Mouse (Mus musculus) WW6 (cell line): ENCODE results near the gene Slc26a8.
A peak's percentile ranks its signal among the peaks of the same experiment; 100 is the strongest.

Experiments
- DNase-seq: peaks from one replicate; pipeline ENCODE4 v3.0.0-alpha.2; 2013; ENCODE audit warnings: low read depth, low spot score

Slc26a8 gene

DNA sequence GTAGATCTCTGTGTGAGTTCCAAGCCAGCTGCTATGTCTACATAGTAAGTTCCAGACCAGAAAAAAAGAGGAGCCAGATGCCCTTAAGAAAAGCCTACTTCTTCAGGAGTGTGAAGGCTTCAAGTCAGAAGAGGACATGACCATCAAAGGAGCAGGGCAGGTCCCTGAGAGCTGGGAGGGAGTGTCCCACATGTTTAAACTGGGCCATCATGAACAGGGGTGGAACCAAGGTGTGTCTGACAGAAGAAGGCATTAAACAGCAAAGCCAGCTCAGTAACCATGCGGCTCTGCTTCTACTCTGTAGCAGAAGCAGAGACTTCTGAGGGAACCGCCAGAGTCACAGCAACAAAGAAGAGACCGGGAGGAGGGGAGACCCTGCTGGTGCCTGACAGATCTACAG lies 46.3 kb downstream of the Slc26a8 start:
- no peak for DNase-seq

DNA sequence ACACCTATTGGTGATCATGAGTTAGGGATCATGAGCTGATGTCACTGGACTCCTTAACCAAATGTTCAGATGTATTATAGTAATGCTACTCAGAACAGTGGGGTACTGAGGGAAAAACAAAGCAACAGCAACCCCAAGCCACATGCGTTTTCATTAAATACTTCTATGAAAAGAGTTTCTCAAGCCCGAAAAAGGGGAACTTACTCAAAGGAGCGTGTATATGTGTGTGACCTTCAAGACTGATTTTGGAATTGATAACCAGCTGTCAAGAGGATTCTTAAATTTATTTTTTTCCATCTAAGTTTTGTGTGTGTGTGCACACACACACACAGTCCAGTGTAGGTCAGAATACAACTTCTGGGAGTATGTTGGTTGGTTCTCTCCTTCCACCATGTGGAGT lies 49.9 kb downstream of the Slc26a8 start:
- DNase-seq = no peak

DNA sequence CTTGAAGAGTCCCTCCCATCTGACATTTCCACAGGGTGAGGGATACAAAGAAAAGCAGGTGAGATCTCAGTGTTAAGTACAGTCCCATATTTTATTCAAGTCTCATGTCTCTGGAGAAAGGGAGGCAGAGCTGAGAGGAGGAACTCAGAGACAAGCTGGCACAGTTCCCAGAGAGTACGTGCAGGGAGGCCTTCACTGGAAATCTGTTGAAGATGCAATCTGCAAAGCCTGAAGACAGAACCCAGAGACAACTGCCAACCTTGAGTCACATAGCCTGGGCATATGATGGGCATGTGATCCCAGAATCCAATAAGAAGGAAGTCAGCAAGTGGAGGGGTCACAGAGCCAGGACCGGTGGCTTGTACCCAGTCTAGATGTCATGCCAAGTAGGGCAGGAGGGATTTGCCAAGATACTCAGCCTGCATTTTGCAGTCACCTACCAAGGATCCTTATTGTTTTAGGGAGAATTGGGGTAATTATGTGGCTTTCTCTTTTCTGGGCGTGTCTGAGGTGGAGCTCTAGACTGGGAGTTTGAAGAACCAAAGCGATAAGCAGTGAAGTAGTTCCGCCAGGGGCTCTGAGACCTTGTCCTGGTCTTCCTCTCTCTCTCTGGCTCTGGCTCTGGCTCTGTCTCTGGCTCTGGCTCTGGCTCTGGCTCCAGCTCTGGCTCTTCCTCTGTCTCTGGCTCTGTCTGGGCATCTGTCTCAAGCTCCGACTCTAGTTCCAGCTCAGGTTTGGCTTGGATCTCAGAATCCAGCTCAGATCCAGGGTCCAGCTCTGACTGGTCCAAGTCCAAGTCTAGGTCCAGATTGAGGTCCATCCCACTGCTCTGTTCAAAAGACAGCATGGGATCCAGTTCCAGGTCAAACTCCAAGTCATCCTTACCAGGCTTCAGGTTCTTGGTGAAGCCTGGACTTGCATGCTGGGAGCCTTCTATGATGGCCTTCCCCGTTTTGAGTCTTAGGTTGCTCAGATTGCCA lies 52.0 kb downstream of the Slc26a8 start:
- no peak for DNase-seq

DNA sequence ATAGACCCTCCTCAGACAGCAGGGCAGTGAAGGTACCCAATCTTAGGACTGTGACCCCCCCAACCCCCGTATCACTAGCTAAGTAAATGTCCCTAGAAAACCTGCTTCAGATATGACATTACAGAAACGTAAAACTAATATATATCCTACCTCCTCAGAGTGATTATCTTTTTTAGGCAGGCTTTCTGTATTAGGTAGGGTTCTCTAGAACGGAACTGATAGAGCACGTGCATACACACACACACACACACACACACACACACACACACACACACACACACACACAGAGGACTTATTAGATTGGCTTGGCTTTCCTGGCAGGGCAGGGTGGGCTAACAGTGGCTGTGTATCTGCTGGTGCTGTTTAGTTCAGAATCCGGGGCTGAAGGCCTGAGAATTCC lies 54.2 kb downstream of the Slc26a8 start:
- no peak for DNase-seq

DNA sequence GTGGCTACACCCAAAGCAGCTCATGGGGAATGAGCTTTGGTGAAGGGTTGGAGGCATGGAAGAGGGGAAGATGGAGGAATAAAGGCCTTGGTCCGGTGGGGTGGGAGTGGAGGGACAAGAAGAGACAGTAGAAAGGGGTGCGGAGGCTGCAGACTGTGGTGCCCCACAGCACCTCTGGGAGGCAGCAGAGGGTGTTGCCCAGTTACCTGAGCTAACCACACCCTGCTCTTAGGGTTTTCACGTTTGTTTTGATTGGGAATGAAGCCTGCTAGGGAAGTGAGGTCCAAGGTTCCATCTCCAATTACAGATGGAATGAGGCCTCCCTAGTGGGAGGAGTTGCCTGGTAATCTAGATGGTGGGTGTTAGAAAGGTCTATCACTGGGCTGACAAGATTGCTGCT lies 60.9 kb downstream of the Slc26a8 start:
- no peak for DNase-seq

DNA sequence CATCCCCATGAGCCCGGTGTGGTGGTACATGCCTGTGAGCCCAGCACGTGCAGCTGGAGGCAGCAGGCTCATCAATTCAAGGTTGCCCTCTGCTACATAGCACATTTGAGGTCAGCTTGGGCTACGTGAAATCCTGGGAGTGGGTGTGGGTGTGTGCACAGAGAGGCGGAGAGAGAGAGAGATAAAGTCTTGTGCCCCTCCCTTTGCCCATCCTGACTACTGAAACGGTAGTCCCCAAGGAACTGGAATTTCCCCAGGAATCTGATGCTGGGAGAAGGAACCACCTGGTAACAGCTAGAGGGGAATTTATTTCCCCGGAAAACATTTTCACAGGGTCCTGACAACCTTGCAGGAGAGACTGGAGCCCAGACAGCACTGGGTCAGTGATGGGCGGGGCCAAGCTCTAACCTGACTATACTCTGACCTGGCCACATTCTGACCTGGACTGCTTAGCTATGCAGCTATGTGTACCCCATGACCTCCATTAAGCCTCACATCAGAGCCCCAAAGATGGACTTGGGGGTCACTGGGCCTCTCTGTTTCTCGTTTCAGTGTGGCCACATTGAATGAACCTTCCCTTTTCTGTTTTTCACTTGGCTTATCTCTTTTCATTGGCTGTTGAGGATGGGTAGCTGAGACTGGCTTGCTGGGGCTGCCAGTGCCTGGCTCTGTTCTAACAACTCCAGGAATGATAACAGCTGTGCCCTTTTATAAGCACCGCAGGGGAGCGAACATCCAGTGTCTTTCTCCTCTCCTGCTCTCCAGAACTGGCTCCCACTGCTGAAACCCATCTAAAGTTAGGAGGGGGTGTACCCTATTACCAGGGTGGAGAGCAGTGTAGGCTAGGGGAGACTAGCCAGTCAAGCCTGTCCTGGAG lies 61.5 kb downstream of the Slc26a8 start:
- no peak for DNase-seq

DNA sequence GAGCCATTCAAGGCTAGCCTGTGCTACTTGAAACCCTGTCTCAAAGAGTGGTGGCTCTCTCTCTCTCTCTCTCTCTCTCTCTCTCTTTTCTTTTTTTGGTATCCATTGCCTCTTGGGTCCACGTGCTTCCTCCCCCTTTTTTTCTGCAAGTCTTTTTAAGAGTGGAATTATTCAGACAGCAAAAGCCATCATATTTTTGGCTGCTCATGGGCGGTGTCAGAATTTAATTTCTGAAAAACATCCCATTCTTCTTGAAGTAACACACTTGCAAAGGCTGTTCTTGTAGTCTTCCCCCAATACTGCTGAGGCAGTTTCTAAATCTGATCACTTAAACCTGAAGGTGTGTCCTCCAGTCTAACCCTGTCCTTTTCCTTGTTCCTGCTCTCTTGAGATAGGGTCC lies 63.1 kb downstream of the Slc26a8 start:
- DNase-seq = no peak

DNA sequence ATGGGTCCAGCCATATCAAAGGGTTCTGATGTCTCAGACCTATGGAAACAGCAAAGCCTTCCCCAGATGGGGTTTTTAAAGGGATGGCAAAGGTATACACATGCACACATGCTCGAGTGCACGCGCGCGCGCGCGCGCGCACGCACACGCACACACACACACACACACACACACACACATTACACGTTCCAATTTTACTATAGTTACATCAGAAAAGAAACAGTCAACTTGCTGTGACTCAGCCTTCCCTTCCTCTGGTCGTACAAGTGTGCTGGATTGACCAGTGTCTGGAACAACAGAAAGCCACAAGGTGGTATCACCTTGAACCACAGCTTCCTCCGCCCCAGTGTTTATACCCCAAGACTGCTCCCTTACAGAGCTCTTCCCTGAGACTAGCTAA lies 64.7 kb downstream of the Slc26a8 start:
- DNase-seq = no peak

DNA sequence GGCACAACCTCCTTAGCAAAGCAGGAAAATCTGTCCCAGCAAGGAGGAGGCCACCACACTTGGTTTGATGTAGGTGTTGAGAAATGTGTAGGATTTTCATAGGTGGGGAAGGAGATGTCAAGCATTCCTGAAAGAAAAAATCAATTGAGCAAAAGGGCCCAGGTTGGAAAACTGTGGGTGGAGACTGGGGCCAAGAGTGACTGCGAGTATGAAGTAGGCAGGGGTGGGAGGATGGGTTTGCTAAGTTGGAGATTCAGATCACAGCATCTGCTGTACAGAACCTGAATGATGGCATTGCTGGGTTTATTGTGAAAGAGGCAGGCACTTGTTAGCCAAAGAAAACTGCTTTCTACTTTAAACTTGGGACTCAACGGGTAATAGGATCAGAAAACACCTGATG lies 65.2 kb downstream of the Slc26a8 start:
- DNase-seq = no peak

DNA sequence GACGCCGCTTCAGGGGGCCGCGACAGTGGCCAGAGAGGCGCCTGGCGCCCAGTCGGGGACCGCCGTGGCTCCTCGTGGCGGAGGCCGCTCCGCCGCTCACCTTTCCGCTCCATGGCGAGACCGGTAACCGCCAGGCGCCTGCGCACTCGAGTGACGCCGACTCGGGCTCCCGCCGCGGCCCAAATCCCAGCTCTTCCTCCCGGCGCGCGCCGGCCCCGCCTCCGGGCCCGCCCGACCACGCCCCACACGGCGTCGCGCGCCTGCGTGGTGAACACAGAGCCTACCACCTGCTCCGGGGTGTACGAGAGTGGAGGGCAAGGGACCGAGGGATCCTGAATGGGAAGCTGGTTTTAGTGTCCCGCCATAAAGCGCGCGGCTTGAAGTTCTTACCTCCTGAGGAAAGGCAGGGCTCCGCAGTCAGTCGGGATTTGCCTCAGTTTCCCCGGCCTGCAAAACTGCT lies 67.7 kb downstream of the Slc26a8 start, which contains the start of gene Srpk1:
Srpk1 (minus strand) TSS at position 410 of the 460 bp plus-strand sequence.
- DNase-seq = peak; percentile 66

DNA sequence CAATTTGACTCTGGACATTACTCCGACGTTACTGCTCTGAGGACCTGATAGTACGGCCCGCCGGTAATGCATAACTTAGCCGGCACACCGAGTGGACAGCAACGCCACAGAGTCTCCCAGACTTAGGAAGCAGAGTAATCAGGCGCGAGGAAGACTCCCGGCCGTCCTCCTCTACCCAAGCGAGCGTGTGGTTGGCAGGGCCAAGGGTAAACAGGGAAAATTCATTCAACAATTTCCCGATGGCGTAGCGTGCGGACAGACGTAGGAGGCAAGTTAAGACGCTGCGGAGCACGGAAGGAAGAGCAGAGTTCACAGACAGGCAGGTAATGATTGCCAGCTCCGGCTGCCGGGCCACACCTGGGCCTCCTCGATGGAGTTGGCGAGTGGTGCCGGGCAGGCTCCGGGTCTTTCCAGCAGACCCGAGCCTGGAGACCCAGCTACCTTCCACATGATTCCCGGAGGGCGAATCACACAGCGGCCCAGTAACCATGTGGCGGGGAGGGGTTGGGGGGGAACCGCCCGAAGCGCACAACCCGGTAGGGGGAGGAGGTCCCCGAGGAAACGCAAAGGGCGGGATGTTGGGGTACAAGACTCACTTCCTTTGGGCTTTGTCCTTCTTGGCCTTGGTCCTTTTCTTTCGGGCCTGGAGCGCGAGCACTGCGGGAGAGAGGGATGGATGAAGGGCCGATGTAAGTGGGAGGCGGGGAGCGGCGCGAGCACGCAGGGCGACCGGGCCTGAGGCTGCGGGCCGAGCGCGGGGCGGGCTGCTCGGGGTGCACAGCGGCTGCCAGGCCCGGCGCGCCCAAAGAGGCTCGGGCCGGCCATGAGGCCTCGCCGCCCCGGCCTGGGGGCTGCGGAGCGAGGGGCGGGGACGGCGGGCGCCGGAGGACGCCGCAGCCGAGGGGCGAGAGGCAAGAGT lies 68.4 kb downstream of the Slc26a8 start:
- no peak for DNase-seq

DNA sequence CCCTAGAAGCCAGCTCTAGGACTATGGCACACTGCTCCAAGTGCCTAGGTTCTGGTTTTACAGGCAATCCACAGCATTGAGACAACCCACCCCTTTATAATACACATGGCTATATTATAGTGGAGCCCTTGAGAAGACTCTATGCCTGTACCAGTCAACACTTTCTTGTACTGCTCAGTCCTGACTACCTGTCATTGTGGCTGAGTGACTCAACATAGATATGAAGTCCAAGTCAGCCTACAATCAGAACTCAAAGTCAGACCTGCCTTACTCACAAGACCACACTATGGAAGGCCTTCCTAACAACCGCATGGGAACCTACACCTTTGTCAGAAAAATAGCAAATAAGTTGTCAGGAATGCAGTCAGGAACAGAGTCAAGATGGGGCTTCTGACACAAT lies 71.3 kb downstream of the Slc26a8 start:
- no peak for DNase-seq

DNA sequence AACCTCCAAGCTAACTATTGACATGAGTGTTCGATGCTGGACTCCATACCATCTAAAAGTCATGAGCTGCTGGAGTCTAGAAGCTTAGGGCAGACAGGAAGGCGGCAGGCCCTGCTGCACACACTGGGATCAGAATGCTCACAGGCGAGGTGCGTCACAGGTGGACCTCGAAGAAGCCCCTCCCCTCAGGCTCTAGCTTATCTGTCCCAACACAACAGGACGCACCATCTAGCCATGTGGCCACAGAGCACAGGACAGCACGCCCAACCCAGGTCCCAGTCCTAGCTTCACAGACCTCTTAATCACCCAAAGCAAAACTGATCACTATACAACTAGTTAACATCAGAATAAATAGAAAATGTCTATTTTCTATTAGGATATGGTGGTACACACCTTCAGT lies 71.9 kb downstream of the Slc26a8 start:
- no peak for DNase-seq

DNA sequence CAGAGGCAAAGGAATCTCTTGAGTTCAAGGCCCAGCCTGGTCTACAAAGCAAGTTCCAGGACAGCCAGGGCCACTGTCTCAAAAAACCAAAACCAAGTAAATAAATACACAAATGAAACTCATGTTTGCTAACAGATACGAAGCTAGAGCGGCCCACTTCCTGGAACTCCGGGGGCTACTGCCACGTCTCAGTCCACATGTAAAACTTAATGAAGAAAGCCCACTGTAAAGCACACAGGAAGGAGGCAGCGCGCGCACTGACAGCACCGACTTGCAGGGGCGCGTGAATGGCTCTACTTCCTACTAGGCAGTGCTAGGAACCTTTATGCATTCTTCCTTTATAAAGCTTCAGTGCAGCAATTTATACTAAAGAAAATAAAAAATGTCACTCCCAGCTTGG lies 72.4 kb downstream of the Slc26a8 start:
- no peak for DNase-seq

DNA sequence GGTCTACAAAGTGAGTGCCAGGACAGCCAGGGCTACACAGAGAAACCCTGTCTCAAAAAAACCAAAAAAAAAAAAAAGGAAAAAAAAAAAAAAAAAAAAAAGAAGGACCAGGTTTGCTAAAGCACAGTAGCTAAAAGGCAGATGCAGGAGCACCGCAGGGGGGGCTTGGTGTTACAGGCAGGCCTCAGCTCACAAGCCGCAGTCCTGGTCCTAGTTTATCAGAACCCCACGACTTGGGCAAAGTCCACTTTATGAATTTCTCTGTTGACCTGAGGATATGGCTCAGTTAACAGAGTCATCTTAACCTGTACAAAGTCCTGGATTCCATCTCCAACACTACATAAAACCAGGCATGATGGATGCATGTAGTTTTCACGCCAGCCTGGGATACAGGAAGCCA lies 74.7 kb downstream of the Slc26a8 start:
- DNase-seq = no peak

DNA sequence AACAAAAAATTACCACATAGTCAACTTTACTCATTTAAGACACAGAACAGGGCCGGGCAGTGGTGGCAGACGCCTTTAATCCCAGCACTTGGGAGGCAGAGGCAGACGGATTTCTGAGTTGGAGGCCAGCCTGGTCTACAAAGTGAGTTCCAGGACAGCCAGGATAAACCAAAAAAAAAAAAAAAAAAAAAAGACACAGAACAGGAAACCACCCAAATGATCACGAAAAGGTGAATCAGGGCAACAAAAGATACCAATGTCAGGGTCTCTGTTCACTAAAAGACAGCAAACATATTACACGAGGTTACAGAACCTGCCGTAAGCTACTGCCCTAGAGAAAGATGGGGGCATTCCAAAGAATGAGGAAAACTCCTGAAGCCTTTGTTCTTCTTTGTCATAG lies 76.9 kb downstream of the Slc26a8 start:
- no peak for DNase-seq

DNA sequence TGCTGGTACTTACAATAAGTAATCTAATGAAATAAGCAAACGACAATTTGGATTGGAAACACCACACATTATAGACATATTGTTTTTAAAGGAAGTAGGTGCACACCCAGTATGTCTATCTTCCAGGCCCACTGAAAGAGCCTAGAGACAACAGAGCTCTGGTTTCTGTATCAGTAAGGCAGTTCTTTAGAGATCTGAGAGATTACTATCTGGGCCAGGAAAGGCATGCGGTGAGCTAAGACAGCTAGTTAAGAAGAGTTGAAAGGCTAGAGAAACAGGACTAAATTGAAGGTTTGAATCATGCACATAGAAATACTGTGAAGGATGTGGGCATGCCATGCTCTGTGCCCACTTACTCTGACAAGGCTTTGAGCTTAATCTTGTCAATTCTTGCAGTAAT lies 77.4 kb downstream of the Slc26a8 start:
- DNase-seq = no peak

DNA sequence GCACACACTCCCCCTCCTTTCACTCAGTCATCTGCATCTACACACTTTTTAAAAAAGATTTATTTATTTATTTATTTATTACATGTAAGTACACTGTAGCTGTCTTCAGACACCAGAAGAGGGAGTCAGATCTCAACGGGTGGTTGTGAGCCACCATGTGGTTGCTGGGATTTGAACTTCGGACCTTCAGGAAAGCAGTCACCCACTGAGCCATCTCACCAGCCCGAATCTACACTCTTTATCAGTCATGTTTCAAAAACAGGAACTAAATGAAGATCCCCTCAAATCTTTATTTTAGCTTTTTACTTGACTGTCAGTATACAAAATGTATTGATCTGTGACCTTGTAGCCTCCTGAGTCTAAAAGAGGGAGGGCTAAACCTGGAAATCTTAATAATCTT lies 80.5 kb downstream of the Slc26a8 start:
- DNase-seq = no peak

DNA sequence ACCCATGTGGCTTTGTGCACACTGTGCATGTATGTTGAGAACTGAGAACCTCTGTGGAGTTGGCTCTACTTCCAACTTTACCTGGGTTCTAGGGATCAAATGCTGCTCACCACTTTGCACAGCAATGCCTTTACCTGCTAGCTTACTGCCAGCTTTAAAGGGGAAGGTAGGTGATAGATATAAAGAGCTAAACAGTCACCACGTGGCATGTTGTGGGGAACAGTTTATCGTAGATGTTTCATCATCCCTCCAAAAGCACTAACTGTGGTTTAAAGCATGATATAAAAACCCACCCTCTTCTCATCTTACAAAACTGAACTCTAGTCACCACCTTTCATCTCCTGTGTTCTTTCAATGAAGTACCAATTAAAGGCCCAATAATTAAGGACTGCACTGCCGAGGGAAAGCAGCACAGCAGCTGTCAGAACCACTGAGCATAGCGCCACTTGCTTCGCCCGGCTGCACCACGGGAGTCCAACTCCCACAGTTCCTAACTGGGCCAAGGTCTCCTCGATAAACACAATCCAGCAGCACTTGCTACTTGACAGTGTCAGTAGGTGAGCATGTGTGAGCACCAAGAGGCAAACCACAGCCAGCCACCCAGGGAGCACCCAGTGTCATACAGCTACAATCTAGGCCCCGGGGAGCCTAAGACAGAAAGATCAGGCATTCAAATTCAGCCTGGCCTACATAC lies 88.3 kb downstream of the Slc26a8 start:
- no peak for DNase-seq

DNA sequence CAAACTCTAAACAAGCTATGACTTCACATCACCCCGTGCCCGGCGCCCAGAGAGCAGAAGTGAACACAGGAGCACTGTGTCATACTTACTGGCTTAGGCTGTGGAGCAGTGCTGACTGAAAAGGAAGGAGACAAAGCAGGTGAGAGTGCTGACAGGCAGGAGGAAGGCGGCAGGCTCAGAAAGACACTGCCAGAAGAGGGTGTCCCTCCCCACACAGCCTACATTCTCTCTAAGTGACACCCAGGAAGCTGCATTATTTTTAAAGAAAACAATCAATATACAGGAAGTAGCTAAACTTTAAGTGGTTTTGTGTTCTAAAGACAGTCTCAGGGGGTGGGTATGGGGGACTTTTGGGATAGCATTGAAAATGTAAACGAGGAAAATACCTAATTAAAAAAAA lies 89.3 kb downstream of the Slc26a8 start:
- DNase-seq = no peak

DNA sequence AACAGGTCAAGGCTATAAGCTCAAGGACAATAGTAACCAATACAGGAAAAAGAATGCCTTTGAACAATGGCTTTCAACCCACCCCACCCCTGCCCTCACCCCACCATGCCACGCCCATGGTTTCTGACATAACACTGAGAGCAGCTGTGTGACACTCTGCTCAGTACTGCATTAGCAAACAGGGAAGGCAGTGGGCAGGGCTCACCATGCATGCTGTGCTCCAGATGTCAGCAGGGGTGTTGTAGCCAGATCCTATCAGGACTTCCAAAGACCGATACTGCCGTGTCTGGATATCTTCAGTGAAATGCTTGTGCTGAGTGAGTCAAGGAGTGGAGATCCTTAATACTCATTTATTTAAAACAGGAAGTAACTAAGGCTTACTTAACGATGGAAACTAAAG lies 96.1 kb downstream of the Slc26a8 start:
- DNase-seq = no peak
